Mouse (Mus musculus) cerebellum, adult 2 months (tissue): Measurements from ENCODE around the gene Mettl11b.

Experiments
- CTCF ChIP-seq: fragments of 200-500 bp; IDR thresholded peaks from 2 replicates; pipeline ENCODE4 v1.5.1; 2011; ENCODE audit warnings: low read depth, mild to moderate bottlenecking, control low read depth, low read length, moderate library complexity, borderline replicate concordance; ENCODE audit not compliant: insufficient read depth
- POLR2A ChIP-seq: fragments of 200-500 bp; IDR thresholded peaks from 2 replicates; pipeline ENCODE4 v1.6.1; 2011; ENCODE audit warnings: low read length, control low read depth, borderline replicate concordance; ENCODE audit not compliant: insufficient read depth

DNA sequence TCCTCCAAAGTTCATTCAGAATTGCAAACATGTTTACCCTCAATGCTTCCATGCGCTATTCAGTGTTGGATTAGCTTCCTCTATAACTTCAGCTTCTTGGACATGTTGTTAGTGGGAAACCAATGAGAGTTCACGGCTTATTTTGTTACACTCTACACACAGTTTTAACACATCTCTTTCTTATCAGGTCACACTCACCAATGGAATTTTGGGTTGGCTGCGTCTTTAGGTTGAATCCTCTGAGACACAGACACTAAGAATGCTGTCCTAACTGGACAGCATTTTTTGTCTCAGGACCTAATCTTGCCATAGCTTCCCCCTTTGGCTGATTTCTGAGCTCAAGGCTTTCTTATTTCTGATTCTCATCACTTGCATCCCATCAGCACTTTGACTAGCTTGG, 25.3 kb downstream of the Mettl11b start:
- no peak for TF ChIP-seq CTCF
- TF ChIP-seq POLR2A: no peak
